21 mouse cellular contexts compared by ENCODE assay signal in the genomic region with DNA sequence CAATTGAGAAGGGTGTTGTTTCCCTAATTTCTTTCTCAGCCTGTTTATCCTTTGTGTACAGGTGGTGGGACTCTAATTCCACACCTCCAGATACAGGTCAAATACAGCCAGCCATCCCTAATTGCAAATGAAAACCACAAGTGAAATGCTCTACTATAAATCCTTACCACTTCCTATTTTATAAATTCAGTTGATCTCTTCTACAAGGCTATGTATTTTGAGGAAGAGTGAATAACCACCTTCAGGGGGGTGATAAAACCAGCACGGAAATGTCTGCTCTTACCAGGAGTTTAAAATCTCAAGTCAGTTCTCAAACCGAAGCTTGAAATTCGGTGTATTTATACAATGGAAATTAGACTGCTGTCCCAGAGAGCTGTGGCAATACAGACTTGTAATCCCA.
"Had no signal": no experiment of that assay in that cellular context is flagged by ENCODE, and none has a peak within 500 bp of the region (broad histone marks: within the 10 kb centered on the region; RNA-seq: fewer than 3 reads in every experiment).

No protein-coding gene starts in this region.

- H3K4me2 ChIP-seq: liver, embryonic 13.5 days; liver, embryonic 15.5 days; lung, embryonic 15.5 days; midbrain, embryonic 12.5 days; neural tube, embryonic 13.5 days; neural tube, embryonic 15.5 days; stomach, embryonic 15.5 days had no signal

- H3K9ac ChIP-seq: liver, embryonic 13.5 days; liver, embryonic 15.5 days; liver, postnatal 0 days; lung, embryonic 15.5 days; midbrain, embryonic 12.5 days; neural tube, embryonic 13.5 days; neural tube, embryonic 15.5 days; stomach, embryonic 15.5 days had no signal

- H3K27ac ChIP-seq: liver, embryonic 13.5 days; liver, embryonic 15.5 days; lung, embryonic 15.5 days; midbrain, embryonic 10.5 days; midbrain, embryonic 12.5 days; neural tube, embryonic 13.5 days; neural tube, embryonic 15.5 days; stomach, embryonic 15.5 days; stomach, postnatal 0 days had no signal

- H3K9me3 ChIP-seq: liver, embryonic 13.5 days; liver, embryonic 15.5 days; lung, embryonic 15.5 days; midbrain, embryonic 10.5 days; midbrain, embryonic 12.5 days; neural tube, embryonic 13.5 days; neural tube, embryonic 15.5 days; stomach, embryonic 15.5 days had no signal

- DNase-seq: liver, embryonic 13.5 days; liver, postnatal 0 days; lung, adult 2 months; lung, postnatal 10 days; lung, postnatal 4 days; midbrain, embryonic 14.5 days; retina, postnatal 1 day; right cerebral cortex, adult 18-20 months; right cerebral cortex, postnatal 25 days; right cerebral cortex, postnatal 4 days; spleen, adult 18-20 months; thymus, adult 2 months; thymus, postnatal 25 days had no signal

- H3K36me3 ChIP-seq: liver, embryonic 13.5 days; liver, embryonic 15.5 days; lung, embryonic 15.5 days; midbrain, embryonic 10.5 days; midbrain, embryonic 12.5 days; neural tube, embryonic 13.5 days; neural tube, embryonic 15.5 days; stomach, embryonic 15.5 days had no signal

- H3K27me3 ChIP-seq: liver, embryonic 13.5 days; liver, embryonic 15.5 days; lung, embryonic 15.5 days; midbrain, embryonic 12.5 days; neural tube, embryonic 13.5 days; neural tube, embryonic 15.5 days; stomach, embryonic 15.5 days had no signal

- H3K4me1 ChIP-seq: liver, embryonic 13.5 days; liver, embryonic 15.5 days; lung, embryonic 15.5 days; midbrain, embryonic 10.5 days; midbrain, embryonic 12.5 days; neural tube, embryonic 13.5 days; neural tube, embryonic 15.5 days; stomach, embryonic 15.5 days had no signal

- H3K4me3 ChIP-seq: liver, embryonic 13.5 days; liver, embryonic 15.5 days; lung, embryonic 15.5 days; midbrain, embryonic 10.5 days; midbrain, embryonic 12.5 days; neural tube, embryonic 13.5 days; neural tube, embryonic 15.5 days; stomach, embryonic 15.5 days had no signal

- ATAC-seq: liver, postnatal 0 days had no signal
